Mouse (Mus musculus) c-Kit-positive CD71-negative TER-119-negative erythroid progenitor cells, embryonic 14.5 days (primary cell): Measurements from ENCODE around the gene Kirrel3.

Source experiments
- DNase-seq: peaks from one replicate; pipeline ENCODE4 v3.0.0-alpha.2; 2013; ENCODE audit warnings: low read depth

The Kirrel3 gene

GRCm38 (mm10) chr9:34983513-34984462, 498.1 kb downstream of the Kirrel3 start:
- peak; percentile 28 for DNase-seq

GRCm38 (mm10) chr9:34986156-34986555, 500.5 kb downstream of the Kirrel3 start:
- DNase-seq, result no peak

- no peak for DNase-seq
These were observed 501.9 kb downstream of the Kirrel3 start for GRCm38 (mm10) chr9:34987422-34988148.

- no peak for DNase-seq
These were observed 503.0 kb downstream of the Kirrel3 start for GRCm38 (mm10) chr9:34988683-34989082.

- DNase-seq, result no peak
These were observed 506.5 kb downstream of the Kirrel3 start for GRCm38 (mm10) chr9:34992201-34992600.

GRCm38 (mm10) chr9:34993467-34994211, 507.9 kb downstream of the Kirrel3 start:
- DNase-seq, result no peak

GRCm38 (mm10) chr9:34995078-34995477, 509.4 kb downstream of the Kirrel3 start:
- DNase-seq, result no peak

- DNase-seq, result no peak
These were observed 510.1 kb downstream of the Kirrel3 start for GRCm38 (mm10) chr9:34995660-34996378.

- no peak for DNase-seq
These were observed 512.5 kb downstream of the Kirrel3 start for GRCm38 (mm10) chr9:34997880-34998865.

GRCm38 (mm10) chr9:35004113-35004512, 518.4 kb downstream of the Kirrel3 start:
- DNase-seq, result no peak

GRCm38 (mm10) chr9:35007697-35008341, 522.1 kb downstream of the Kirrel3 start:
- no peak for DNase-seq

- DNase-seq, result no peak
These were observed 531.1 kb downstream of the Kirrel3 start for GRCm38 (mm10) chr9:35016762-35017161.

GRCm38 (mm10) chr9:35017563-35017962, 531.9 kb downstream of the Kirrel3 start:
- DNase-seq, result no peak

- DNase-seq, result no peak
These were observed 532.4 kb downstream of the Kirrel3 start for GRCm38 (mm10) chr9:35018056-35018455.

- DNase-seq, result no peak
These were observed 533.7 kb downstream of the Kirrel3 start for GRCm38 (mm10) chr9:35019372-35019771.

- no peak for DNase-seq
These were observed 534.4 kb downstream of the Kirrel3 start for GRCm38 (mm10) chr9:35020015-35020653.

GRCm38 (mm10) chr9:35021744-35022143, 536.0 kb downstream of the Kirrel3 start:
- no peak for DNase-seq

- DNase-seq, result no peak
These were observed 539.1 kb downstream of the Kirrel3 start for GRCm38 (mm10) chr9:35024591-35025496.
